Mouse (Mus musculus) thymus, adult 2 months (tissue): ENCODE measurements at regions not wholly inside any gene's neighbourhood (a gene's known extent, or its start where the extent isn't known, plus 50 kb on each side); places are given as distances from the start of the nearest gene placed in this dataset.

Source experiments
- DNase-seq: peaks from one replicate; pipeline ENCODE4 v3.0.0; 2021
- H3K27ac ChIP-seq: fragments of 200-500 bp; 2 replicates; pipeline ENCODE4 v1.5.1; 2012; ENCODE audit warnings: low read length, control low read depth; ENCODE audit not compliant: control insufficient read depth, insufficient read depth
- H3K27me3 ChIP-seq: fragments of 200-500 bp; 2 replicates; pipeline ENCODE4 v1.6.1; 2012; ENCODE audit warnings: mild to moderate bottlenecking, low read length, moderate library complexity, mixed read lengths; ENCODE audit not compliant: control insufficient read depth, insufficient read depth
- H3K36me3 ChIP-seq: fragments of 200-500 bp; 2 replicates; pipeline ENCODE4 v1.6.1; 2012; ENCODE audit warnings: mild to moderate bottlenecking, low read length, moderate library complexity; ENCODE audit not compliant: control insufficient read depth, insufficient read depth
- H3K4me1 ChIP-seq: fragments of 200-500 bp; replicated peaks from 2 replicates; pipeline ENCODE4 v1.6.1; 2012; ENCODE audit warnings: low read length; ENCODE audit not compliant: control insufficient read depth, insufficient read depth
- H3K4me3 ChIP-seq: fragments of 200-500 bp; 2 replicates; pipeline ENCODE4 v1.5.1; 2012; ENCODE audit warnings: mild to moderate bottlenecking, low read length, control low read depth, moderate library complexity; ENCODE audit not compliant: control insufficient read depth, insufficient read depth
- CTCF ChIP-seq: fragments of 200-500 bp; IDR thresholded peaks from 2 replicates; pipeline ENCODE4 v1.5.1; 2012; ENCODE audit warnings: mild to moderate bottlenecking, control low read depth, low read length, moderate library complexity, borderline replicate concordance; ENCODE audit not compliant: control insufficient read depth, poor library complexity, insufficient read depth; ENCODE audit errors: extremely low read depth
- POLR2A ChIP-seq: fragments of 200-500 bp; IDR thresholded peaks from 2 replicates; pipeline ENCODE4 v1.6.1; 2012; ENCODE audit warnings: mild to moderate bottlenecking, low read length, control low read depth, moderate library complexity; ENCODE audit not compliant: control insufficient read depth, poor library complexity, insufficient read depth; ENCODE audit errors: extremely low read depth
- WGBS: fragments of 180-500 bp; shearing (Covaris S2); methylation state at CpG from one replicate; pipeline ENCODE4 v1.1.7; 2018; 5-methylcytosine and 5-hydroxymethylcytosine counted together

GRCm38 (mm10) chr9:116389781-116390180 lies 214.6 kb upstream of the Tgfbr2 start:
- H3K4me1 ChIP-seq, result peaks cover under 1% of the 10 kb centered on the region; the same call in 1 of the 2 replicates
- DNase-seq, result no peak
- 90% methylated on average over 3 of the region's 3 CpGs for WGBS
- TF ChIP-seq CTCF (no peak), POLR2A (no peak)
- no peak overlapping the region for H3K4me3 ChIP-seq
- H3K36me3 ChIP-seq, result no peaks in the 10 kb centered on the region
- H3K27ac ChIP-seq, result no peak overlapping the region
- H3K27me3 ChIP-seq, result no peaks in the 10 kb centered on the region

GRCm38 (mm10) chr9:116388863-116389262 lies 213.7 kb upstream of the Tgfbr2 start:
- Histone ChIP-seq H3K36me3 (no peaks in the 10 kb centered on the region), H3K27ac (no peak overlapping the region), H3K4me3 (no peak overlapping the region), H3K4me1 (peaks cover 6% of the 10 kb centered on the region), H3K27me3 (no peaks in the 10 kb centered on the region)
- DNase-seq, result no peak
- no peak for TF ChIP-seq CTCF
- no peak for TF ChIP-seq POLR2A
- WGBS, result 49% methylated on average over 8 of the region's 8 CpGs

- no peaks in the 10 kb centered on the region for H3K36me3 ChIP-seq
- no peak for DNase-seq
- no peak for TF ChIP-seq CTCF
- H3K4me1 ChIP-seq, result peaks cover 14% of the 10 kb centered on the region
- H3K27me3 ChIP-seq, result no peaks in the 10 kb centered on the region
- no peak overlapping the region for H3K4me3 ChIP-seq
- 96% methylated on average over 9 of the region's 9 CpGs for WGBS
- no peak overlapping the region for H3K27ac ChIP-seq
Measured at GRCm38 (mm10) chr9:116388025-116388424, 212.9 kb upstream of the Tgfbr2 start.

- 28% methylated on average over 21 of the region's 21 CpGs for WGBS
- peak; percentile 97 for DNase-seq
- Histone ChIP-seq H3K4me1 (peaks cover 14% of the 10 kb centered on the region), H3K27me3 (no peaks in the 10 kb centered on the region), H3K36me3 (no peaks in the 10 kb centered on the region), H3K27ac (peak overlapping the region; percentile 71; the same call in 1 of the 2 replicates), H3K4me3 (no peak overlapping the region; the same call in 1 of the 2 replicates)
- TF ChIP-seq CTCF, result peak; percentile 63; the same call in 1 of the 2 replicates
- no peak for TF ChIP-seq POLR2A
Measured at GRCm38 (mm10) chr9:116384176-116385076, 209.3 kb upstream of the Tgfbr2 start.

GRCm38 (mm10) chr9:116383411-116384101 lies 208.4 kb upstream of the Tgfbr2 start:
- peaks cover 14% of the 10 kb centered on the region for H3K4me1 ChIP-seq
- WGBS, result 23% methylated on average over 18 of the region's 18 CpGs
- H3K27me3 ChIP-seq, result no peaks in the 10 kb centered on the region
- H3K4me3 ChIP-seq, result peak overlapping the region; percentile 38
- H3K27ac ChIP-seq, result peak overlapping the region; percentile 71
- TF ChIP-seq CTCF (no peak), POLR2A (no peak)
- no peaks in the 10 kb centered on the region for H3K36me3 ChIP-seq
- peak; percentile 51 for DNase-seq

GRCm38 (mm10) chr9:116377706-116378105 lies 202.5 kb upstream of the Tgfbr2 start:
- TF ChIP-seq POLR2A (no peak), CTCF (no peak)
- Histone ChIP-seq H3K27ac (no peak overlapping the region), H3K4me3 (no peak overlapping the region), H3K4me1 (no peaks in the 10 kb centered on the region), H3K36me3 (no peaks in the 10 kb centered on the region), H3K27me3 (no peaks in the 10 kb centered on the region)
- 86% methylated on average over 1 of the region's 1 CpGs for WGBS
- no peak for DNase-seq
